Mouse (Mus musculus) heart, adult 2 months (tissue): ENCODE data around the gene Ap1s1.

Source experiments
- CTCF ChIP-seq: fragments of 200-600 bp; IDR thresholded peaks from 2 replicates; pipeline ENCODE4 v1.8.1; 2022; ENCODE audit warnings: antibody characterized with exemption, mild to moderate bottlenecking, moderate library complexity
- EP300 ChIP-seq: fragments of 200-500 bp; IDR thresholded peaks from 2 replicates; pipeline ENCODE4 v1.6.1; 2011; ENCODE audit warnings: low read depth, low read length, control low read depth; ENCODE audit not compliant: insufficient read depth
- POLR2A ChIP-seq: fragments of 200-500 bp; IDR thresholded peaks from 2 replicates; pipeline ENCODE4 v1.6.1; 2011; ENCODE audit warnings: mild to moderate bottlenecking, low read depth, low read length, control low read depth; ENCODE audit not compliant: insufficient read depth

DNA sequence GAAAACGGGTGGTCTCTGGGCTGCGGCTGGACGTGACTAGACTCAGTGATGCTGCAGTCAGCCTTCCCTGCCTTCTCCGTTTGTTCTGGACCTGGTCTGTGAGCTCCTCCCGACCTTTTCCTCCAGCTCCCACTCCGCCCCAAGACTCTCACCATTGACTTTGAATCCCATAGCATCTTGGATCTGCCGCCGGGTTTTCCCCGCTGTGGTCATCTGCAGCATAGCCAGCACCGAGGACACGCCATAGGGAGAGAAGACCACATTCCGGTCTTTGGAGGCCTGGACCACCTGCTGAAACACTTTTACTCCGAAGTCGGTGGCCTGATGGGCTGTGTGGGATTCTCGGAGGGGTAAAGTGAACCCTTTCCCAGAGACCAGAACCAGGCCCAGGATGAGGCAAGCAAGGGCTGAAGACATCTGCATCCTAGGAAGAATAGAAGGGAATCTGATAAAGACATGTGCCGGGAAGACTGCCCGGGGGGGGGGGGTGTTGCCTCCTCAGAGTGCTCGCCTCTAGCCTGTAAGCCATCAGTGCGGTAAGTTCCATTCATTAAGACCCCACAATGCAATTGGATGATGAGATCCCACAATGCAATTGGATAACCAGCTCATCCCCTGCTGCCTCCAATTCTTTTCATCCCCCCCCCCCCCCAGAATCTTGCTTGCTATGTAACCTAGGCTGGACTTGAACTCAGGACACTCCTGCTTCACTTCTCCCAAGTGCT, 25.1 kb upstream of the Ap1s1 start:
- TF ChIP-seq CTCF, result no peak
- TF ChIP-seq POLR2A, result no peak
- TF ChIP-seq EP300, result no peak
